Mouse (Mus musculus) ES-Bruce4 (cell line): Measurements from ENCODE around the gene 4921517D22Rik.

Experiments used
- CTCF ChIP-seq: IDR thresholded peaks from one replicate; pipeline ENCODE4 v1.8.1; 2011; ENCODE audit warnings: low read depth, low read length
- EP300 ChIP-seq: IDR thresholded peaks from 2 replicates; pipeline ENCODE4 v1.6.1; 2011; ENCODE audit warnings: low read depth, low read length; ENCODE audit not compliant: insufficient read depth
- POLR2A ChIP-seq: IDR thresholded peaks from one replicate; pipeline ENCODE4 v1.8.1; 2011; ENCODE audit warnings: low read length; ENCODE audit not compliant: insufficient read depth

GRCm38 (mm10) chr13:59671521-59671920, 22.4 kb downstream of the 4921517D22Rik start:
- TF ChIP-seq CTCF: no peak
- TF ChIP-seq POLR2A: no peak
- TF ChIP-seq EP300: no peak
